Mouse (Mus musculus) embryo, embryonic 9.5 days (tissue): ENCODE data around the gene Gjb3.

Experiments used
- DNase-seq: peaks from one replicate; pipeline ENCODE4 v3.0.0-alpha.2; 2017; ENCODE audit errors: extremely low spot score

Gene Gjb3

DNA sequence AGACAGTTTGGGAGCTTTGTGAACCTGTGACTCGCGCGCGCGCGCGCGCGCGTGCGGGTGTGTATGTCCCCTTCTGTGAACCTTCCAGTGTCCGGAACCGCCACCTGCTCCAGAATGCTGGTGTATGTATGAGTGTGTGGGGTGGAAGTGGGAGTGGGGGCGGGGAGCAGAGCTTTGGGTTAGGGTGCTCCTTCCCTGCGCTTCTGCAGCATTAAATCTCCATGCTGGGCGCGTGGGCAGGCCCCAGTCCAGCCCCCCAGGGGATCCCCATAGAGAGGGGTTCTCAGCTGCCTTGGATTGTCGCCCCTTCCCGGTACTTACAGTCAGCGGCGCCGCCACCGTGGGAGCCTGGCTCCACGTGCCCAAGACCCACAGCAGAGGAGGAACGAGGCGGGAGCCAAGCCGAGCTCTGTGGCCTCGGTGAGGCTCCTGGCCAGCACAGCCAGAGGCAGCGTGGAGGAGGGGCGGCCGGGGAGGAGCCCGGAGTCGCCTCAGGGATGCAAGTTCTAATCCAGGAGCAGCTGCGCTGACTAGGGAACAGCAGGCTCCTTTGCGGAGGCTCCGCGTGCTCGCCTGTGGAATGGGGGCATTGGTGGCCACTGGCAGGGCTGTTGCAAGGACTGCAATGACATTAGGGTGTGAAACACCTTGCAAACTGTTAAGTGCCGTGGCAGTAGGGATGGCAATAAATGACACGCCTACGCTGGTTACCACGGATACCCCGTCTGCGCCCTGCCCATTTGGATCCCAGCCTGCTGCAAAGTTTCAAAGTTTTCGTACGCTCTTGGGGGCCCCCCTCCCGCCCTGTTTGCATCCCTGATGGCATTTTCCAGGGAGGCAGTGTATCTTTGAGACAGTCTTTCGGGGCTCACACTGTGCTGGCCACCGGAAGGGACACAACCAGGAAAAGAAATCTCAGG is at the start of gene Gjb3:
Gene Gjb3 (minus strand): TSS at position 664 of the 920 bp plus-strand sequence.
- DNase-seq, result peak; percentile 45

DNA sequence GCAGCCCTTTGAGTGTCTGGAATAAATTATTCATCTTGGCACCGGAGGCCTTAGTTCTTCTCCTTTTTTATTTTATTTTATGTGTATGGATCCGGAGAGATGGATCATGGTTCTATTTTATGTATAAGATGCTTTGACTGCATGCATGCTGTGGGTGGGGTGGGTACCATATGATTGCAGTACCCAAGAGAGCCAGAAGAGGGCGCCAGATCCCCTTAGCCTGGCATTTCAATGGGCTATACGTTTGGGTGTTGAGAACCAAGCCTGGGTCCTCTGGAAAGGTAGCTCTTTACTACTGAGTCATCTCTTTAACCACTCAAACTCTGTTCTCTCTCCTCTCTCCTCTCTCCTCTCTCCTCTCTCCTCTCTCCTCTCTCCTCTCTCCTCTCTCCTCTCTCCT is 46.7 kb upstream of the Gjb3 start:
- DNase-seq, result no peak

DNA sequence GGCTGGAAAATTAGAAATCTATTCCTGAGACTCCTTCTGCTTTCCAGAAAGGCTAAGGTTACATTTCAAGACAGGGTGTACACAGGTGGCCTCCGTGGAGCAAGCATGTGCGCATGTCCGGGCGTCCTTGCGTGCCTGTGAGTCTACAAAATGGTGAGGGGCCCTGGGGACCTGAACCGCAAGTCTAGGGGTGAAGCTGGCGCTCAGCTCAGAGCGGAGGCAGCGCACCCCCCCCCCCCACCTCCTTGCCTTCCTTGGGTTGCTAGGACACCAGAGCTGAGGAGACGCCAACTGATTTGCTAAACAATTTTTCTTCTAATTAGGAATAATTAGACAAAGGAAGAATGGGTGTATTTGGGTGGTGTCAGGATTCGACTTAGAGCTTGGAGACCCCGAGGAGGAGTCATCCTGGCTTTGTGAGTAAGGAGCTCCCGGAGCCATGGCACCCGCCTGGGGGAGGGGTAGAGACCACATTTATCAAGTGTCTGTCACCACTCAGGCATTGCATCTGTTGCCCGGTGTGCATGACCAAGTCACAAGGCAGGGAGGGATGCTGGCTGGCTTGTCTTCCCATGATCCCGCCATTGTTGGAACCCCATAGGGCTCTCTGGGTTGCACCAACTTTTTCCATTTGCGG is 45.0 kb upstream of the Gjb3 start:
- no peak for DNase-seq

DNA sequence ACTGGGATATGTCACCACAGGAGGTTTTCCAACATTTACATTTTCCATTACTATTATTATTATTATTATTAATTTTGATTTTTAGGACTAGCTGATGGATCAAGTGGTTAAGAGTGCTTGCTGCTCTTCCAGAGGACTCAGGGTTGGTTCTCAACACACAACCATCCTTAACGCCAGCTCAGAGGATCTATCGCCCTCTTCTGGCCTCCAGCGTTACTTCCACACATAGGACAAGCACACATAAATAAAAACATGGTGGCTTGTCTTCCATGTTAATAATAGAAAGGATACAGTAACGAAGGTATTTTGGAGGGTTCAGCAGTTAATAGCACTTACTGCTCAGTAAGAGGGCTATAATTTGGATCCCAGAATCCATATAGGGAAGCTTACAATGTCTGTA is 44.0 kb upstream of the Gjb3 start:
- no peak for DNase-seq

DNA sequence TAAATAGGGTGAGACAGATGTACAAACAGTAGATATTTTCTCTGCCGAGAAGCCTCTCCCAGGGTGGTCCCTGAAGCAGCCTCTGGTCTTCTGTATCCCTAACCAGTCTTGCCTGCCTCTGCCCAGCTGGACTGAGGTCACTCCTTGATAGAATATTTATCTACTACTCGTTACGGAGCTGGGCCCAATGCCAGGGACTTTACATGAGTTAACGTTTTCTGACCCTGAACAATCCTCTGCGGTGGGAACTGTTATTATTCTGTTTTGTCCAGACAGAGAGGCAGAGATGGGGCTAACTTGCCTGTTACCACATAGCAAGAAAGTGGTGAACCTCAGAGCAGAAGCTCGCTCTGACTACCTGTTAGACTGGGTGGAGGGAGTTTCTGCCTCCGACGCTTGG is 42.8 kb upstream of the Gjb3 start:
- DNase-seq, result no peak

DNA sequence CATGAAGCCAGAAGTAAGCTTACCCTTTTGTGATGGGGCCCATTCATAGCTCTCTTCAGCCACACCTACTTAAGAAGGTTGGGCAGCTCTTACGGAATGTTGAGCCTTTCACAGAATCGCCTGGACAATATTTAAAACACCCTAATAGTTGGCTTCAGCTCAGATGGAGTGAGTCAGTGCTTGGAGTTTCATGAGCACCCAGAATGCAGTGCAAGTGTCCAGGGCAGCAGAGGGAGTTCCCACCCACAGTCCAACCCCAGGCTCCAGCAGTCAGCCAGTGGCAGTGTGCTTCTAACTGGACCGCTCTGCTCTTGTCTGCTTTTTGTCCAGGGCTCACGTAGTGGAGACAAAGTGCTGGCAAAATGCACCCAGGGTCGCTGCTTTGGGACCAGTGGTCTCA is 40.9 kb upstream of the Gjb3 start:
- no peak for DNase-seq

DNA sequence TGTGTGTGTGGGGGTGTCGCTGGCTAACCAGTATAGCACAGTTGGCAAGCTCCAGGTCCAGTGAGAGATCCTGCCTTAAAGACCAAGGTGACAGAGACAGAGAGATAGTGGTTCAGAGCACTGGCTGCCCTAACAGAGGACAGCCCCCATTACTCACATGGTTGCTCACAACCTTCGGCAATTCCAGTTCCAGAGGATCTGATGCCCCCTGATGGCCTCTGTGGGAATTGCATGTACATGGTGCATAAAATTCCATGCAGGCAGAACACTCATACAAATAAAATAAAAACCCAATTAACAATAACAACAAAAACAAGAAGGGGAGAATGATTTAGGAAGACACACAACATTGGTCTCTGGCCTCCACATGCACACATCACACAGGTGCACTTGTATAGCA is 39.8 kb upstream of the Gjb3 start:
- DNase-seq, result peak; percentile 29

DNA sequence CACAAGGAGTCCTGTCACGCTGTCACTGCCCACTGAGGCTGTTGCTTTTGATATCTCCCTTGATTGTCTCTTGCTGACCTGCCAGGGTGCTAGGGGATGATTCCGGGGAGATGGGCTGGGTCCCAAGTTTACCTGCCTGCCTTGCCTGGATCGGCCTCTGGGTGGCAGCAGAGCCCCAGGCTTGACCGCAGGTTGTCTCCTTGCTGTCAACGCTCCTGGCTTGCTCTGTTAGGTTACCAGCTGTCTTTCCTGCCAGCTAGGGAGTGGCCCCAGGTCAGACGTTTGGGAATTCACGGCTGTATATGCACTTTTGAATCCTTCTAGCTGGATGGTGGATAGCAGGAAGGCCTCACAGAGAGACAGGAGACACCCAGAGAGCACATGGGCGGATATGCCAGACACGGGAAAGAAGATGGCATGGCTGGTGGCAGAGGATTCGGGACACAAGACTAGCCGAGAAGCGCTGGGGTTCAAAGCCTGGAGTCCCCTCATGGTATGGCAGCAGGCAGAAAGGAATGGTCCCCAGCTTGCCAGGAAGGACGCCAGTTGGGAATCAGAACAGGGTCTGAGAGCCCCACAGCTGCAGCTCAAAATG is 37.8 kb upstream of the Gjb3 start:
- peak; percentile 79 for DNase-seq

DNA sequence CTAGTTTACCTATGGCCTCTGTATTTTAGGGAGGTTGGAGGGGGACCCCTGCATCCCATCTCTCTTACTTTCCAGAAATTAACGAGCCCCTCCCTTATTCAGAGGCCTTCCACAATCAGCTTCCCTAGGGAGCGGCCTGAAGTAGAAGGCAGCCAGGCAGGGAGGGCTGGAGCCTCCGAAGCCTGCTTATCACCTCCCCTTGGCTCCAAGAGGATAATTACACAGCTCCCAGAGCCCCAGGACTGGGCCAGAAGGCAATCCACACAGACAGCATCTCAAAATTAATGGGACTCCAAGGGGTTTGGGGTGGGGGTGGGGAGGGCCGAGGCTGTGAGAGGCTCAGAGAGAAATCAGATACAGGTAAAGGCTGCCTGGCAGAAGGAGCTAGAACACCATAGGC is 35.2 kb upstream of the Gjb3 start:
- no peak for DNase-seq

DNA sequence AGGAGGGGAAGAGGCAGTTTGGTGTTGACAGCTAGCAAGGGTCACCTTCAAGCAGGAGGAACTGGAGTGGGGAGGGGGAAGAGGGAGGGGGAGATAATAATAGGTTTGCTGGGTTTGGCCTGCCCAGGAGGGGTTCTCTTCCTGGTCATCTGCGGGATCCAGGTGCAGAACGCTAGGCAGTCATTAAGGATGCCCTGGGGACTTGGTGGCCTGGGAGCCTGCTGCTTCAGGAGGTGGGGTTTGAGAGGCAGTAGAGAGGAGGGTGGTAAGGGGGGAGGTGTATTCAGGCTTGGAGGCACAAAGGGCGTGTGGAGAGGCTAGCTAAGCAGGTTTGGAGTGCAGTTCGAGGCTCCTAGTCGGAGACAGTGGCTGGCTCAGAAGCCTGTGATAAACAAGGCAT is 34.8 kb upstream of the Gjb3 start:
- no peak for DNase-seq

DNA sequence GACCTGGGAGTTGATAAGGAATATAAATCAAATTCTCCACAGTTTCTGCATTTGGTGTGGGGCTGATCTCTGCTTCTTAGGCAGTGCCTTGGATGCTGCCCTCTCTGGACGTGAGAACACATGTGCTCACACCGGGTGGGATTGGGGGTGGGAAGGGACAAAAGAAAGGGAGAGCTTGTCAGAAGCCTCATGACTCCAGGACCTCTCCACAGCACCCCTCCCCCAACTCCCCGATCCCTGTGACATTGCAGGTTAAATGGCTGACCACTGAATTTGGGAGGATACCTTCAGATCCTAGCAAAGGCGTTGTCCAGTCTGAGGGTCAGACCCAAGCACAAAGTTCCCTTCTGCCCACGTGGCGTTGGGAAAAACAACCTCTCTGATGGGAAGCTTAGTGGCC is 33.8 kb upstream of the Gjb3 start:
- no peak for DNase-seq

DNA sequence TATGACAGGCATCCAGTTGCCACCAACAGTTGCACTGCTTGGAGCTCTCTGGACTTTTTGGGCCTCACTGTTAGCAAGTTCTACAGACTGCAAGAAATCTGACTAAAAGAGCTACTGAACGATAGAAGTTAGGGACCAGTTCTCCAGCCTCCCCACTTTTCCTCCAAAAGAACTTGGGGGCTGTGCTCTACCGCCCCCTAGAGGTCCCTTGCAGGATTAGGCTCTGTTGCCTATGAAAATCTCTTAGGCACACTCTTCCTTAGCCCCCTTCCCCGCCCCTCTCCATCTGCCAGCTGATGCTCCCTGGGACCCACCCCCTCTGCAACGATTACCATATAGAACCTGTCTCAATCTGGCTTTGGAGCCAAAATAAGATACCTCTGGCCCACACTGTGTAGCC is 32.7 kb upstream of the Gjb3 start:
- no peak for DNase-seq

DNA sequence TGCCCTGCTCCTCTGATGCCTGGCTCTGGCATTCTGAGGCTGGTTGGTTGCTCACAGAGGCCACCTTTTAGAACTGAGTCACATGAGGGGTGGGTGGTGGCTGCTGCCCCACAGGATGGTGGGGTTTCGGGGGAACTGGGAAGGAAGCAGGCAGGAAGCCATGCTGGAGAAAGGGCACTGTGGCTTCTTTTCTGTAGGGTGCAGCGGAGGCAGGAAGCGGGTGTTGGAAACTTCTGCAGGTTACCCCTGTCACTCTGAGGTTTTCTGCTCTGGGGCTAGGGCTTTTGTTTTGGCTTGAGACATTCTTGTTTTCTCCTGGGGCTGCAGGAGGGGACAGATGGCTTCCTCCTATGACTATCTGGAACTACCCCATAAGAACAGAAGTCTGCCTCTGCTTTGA is 31.9 kb upstream of the Gjb3 start:
- no peak for DNase-seq

DNA sequence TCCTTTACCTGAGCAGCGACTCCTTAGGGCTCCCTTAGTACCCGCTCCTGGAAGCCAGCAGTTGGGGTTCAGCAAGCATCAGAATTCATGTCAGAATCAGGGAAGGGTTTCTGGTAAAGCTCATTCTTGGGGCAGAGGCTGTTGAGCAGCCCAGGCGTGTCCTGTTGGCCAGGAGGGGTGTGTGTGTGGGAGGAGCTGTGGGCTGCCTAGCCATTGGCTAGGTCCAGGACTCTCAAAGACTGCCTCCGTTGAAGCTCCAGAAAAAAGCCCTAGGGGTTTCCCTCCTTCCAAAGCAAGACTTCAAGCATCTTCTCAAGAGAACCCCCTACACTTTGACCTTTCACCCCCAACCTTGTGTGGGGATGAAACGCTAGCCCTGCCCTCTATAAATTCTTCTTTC is 27.4 kb upstream of the Gjb3 start, which contains the start of gene Gjb5:
Gene Gjb5 (minus strand): TSS at position 164 of the 400 bp plus-strand sequence.
- DNase-seq, result peak; percentile 29

DNA sequence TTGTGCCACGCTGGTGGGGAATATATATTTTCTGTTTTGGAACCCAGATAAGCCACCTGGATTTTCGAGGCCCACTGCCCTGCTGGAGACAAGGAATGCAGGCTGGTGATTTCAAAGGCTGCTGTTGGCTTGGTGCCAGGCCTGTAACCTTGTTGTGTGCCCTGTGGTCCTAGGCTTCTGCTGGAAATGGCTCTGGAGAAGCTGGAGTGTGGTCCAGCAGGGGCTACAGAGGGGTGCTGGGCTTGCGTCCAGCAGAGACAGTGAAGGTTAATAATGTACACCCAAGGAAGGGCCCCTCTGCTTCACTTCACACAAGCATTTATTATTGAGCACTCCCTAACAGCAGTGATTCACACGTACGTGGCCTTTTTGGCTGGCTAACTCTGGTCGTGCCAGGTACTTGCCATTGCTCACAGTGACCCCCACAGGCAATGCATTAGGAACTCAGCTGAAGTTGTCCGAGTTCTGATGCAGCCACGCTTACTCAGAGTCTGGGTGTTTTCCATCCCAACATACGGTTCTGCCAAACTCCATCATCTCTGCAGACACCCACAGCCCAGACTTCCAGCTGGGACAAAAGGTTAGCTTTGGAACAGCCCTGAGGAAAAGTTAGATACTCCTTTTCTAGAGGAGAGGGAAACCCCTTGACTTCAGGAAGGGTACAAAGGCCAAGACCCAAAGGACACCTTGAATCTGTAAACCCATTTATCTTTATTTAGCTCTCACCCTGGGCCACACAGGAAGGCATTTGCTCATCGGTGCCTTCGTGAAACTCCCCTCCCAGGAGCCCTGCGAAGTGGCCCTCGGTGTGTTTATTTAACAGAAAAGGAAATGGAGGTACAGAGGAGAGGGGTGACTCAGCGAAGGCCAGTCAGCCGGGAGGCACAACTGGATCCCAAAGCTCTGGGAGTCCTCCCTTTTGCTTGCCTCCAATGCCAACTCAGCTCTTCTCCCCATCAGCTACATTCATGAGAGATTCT is 24.2 kb upstream of the Gjb3 start:
- no peak for DNase-seq

DNA sequence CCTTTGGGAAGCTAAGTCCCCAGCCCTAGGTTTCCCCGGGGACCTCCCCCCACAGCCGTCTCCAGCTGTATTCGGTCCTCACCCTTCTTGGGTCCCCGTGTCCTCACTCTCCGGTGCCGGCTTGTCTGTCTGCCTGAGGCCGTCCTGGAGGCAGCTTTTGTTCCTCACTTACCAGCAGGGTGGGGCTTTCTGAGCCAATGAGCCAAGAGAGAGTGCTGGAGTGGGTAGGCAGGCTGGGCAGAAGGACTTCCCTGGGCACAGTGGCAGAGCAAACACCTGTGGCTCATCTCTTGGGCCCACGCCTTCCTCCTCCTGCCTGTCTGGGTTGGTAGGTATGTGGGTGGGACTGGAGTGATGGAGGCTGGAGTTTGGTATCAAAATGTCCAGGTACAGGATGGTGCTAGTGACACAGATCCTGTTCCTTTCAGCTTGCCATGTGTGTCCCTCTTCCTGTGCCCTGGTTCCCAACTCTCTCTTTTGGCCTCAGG is 23.4 kb upstream of the Gjb3 start, which contains the start of gene Gjb4:
Gene Gjb4 (minus strand): TSS at position 131 of the 488 bp plus-strand sequence.
- no peak for DNase-seq

DNA sequence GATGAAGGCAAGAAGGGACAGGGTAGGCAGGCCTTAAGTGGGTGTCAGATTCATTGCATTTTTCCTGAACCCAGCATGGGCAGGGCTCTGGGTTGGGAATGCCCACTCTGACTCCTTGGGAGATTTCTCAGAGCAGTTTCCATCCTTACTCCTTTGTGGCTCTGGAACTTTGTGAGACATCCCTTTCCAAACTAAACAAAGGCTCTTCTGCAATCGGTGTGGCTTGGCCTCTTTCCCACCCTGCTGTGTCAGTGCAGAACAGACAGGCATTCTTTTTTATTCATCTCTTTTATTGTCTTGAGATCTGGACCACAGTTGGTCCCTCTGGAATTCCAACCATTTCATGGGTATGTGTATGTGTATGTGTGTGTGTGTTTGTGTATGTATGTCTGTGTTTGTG is 21.9 kb upstream of the Gjb3 start:
- no peak for DNase-seq

DNA sequence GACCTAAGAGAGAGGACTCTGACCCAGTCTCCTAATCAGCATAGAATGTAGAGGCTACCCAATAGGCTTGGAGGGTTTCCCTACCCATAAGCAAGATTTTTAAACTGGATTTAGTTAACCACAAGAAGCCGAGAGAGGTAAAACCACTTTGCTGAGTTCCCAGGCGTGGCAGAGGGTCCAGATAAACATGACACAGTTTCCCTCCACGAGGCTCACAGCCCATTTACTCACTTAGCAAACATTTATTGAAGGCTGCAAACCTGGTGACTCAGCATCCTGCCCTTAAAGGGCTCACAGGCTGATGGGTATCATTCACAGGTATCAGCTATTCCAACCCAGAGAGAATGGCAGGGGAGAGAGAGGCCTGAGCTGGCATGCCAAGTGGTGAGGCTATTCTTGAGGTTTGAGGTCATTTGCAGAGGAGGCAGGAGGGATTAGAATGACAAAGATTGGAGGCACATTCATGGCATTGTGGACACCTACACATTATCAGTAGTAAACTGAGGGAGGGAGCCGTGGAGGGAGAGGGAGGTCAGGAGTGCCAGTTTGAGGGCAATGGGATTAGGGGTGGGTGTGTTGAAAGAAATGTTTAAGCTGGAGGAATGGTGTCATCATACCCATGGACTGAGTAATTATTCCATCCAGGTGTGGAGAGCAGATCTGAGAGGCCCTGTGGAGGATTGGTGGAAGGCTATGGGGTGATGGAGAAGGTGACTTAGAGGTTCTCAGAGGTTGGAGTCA is 19.1 kb upstream of the Gjb3 start:
- no peak for DNase-seq

DNA sequence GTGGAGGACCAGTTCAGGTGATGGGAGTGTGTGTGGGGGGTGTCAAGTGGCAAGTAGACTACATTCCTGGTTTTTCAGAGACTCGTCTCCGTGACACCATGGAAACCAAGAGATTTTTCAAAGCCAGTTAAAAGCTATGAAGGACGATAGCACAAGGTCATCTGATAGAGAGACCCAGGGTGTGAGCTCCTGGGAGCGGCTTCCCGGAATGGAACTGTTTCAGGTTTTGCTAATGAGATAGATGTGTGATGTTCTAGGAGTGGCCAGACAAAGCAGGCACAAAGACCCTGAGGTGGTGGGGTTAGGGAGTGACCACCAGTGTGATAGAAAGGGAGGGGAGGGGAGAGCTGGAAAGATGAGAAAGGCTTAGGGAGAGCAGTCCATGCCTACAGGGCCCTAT is 14.4 kb upstream of the Gjb3 start:
- no peak for DNase-seq

DNA sequence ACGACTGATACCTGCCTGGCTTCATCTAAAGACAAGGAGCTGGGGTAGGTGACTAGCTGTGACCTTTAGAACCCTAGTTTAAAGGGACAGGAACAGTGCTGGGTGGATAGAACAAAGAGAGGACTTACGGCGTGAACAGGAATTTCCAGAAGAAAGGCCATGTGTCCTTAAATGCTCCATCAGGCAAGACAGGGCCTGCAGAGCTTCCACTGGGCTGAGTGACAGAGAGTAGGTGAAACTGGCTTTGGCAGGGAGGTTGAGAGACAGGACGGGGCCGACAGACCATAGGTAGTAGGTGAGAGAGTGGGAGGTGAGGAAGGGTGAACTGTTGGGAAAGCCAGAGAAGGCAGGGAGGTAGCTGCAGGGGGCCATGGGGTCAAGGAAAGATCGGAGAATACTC is 10.7 kb upstream of the Gjb3 start:
- DNase-seq, result no peak

DNA sequence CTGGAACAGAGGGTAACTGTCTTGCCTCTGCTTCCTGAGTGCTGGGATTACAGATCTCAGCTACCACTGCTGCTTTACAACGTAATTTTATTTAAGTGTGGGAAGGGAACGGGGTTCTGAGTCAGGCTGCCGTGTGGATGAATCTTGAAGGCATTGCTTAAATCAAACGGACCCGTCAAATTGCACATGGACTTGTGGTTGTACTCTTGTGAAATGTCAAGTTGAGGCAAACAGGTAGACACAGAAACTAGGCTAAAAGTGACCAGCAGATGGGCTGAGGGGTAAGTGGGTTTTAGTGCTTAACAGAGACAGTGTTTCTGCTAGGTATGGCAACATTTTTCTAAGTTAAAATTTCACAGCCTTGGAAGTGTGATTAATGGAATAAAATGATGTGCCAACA is 7.0 kb upstream of the Gjb3 start:
- no peak for DNase-seq
